Mouse (Mus musculus) liver, adult 2 months (tissue): ENCODE data around the gene Dgkz. TPM values are rescaled to one million over a fixed set of nuclear protein-coding genes. Genes with fewer than 3 reads are reported as not detected.
A peak's percentile ranks its signal among the peaks of the same experiment; 100 is the strongest.

ENCODE experiments used
- DNase-seq: peaks from one replicate; pipeline ENCODE4 v3.0.0-alpha.2; 2011; ENCODE audit warnings: low read depth, low spot score; ENCODE audit errors: extremely low read depth
- H3K27ac ChIP-seq: fragments of 200-500 bp; replicated peaks from 2 replicates; pipeline ENCODE4 v1.5.1; 2012; ENCODE audit warnings: low read depth, mild to moderate bottlenecking, control low read depth, inconsistent platforms, low read length; ENCODE audit not compliant: insufficient read depth
- H3K27me3 ChIP-seq: fragments of 200-500 bp; 2 replicates; pipeline ENCODE4 v1.6.1; 2012; ENCODE audit warnings: mild to moderate bottlenecking, moderate library complexity, low read length, inconsistent platforms; ENCODE audit not compliant: control insufficient read depth, insufficient read depth
- H3K36me3 ChIP-seq: fragments of 200-500 bp; 2 replicates; pipeline ENCODE4 v1.6.1; 2012; ENCODE audit warnings: low read length, inconsistent platforms; ENCODE audit not compliant: control insufficient read depth, insufficient read depth
- H3K4me1 ChIP-seq: fragments of 200-500 bp; 2 replicates; pipeline ENCODE4 v1.6.1; 2011; ENCODE audit warnings: low read length; ENCODE audit not compliant: control insufficient read depth, insufficient read depth
- H3K4me3 ChIP-seq: fragments of 200-500 bp; 2 replicates; pipeline ENCODE4 v1.5.1; 2011; ENCODE audit warnings: low read depth, mild to moderate bottlenecking, control low read depth, low read length, moderate library complexity; ENCODE audit not compliant: insufficient read depth
- H3K79me2 ChIP-seq: fragments of 200-500 bp; 2 replicates; pipeline ENCODE4 v1.6.1; 2012; ENCODE audit warnings: inconsistent platforms, mild to moderate bottlenecking, low read length, moderate library complexity; ENCODE audit not compliant: control insufficient read depth, insufficient read depth
- H3K9ac ChIP-seq: fragments of 200-500 bp; 2 replicates; pipeline ENCODE4 v1.6.1; 2012; ENCODE audit warnings: low read depth, mild to moderate bottlenecking, control low read depth, inconsistent platforms, low read length
- CTCF ChIP-seq: fragments of 200-500 bp; IDR thresholded peaks from 2 replicates; pipeline ENCODE4 v1.5.1; 2011; ENCODE audit warnings: low read depth, low read length, control low read depth
- POLR2A ChIP-seq: fragments of 200-500 bp; IDR thresholded peaks from 2 replicates; pipeline ENCODE4 v1.6.1; 2011; ENCODE audit warnings: low read length, control low read depth; ENCODE audit not compliant: insufficient read depth; ENCODE audit errors: extremely low read depth
- WGBS: fragments of 180-500 bp; shearing (Covaris S2); methylation state at CpG from one replicate; pipeline ENCODE4 v1.1.7; 2018; 5-methylcytosine and 5-hydroxymethylcytosine counted together
- polyA plus RNA-seq: library from polyadenylated mRNA; depleted of rRNA; stranded (reverse); fragments of >200 nt; gene quantifications from 2 replicates; pipeline ENCODE4 v1.2.3, GENCODE M21; 2012; rRNA removed
- total RNA-seq: library from RNA; depleted of rRNA; stranded (reverse); fragments of >200 nt; gene quantifications from 2 replicates; pipeline ENCODE4 v1.2.3, GENCODE M21; 2014; rRNA removed

The Dgkz gene
- total RNA-seq, result 13.2 and 23.6 TPM in 2 replicates
- polyA plus RNA-seq, result 43.2 and 59.5 TPM in 2 replicates

DNA sequence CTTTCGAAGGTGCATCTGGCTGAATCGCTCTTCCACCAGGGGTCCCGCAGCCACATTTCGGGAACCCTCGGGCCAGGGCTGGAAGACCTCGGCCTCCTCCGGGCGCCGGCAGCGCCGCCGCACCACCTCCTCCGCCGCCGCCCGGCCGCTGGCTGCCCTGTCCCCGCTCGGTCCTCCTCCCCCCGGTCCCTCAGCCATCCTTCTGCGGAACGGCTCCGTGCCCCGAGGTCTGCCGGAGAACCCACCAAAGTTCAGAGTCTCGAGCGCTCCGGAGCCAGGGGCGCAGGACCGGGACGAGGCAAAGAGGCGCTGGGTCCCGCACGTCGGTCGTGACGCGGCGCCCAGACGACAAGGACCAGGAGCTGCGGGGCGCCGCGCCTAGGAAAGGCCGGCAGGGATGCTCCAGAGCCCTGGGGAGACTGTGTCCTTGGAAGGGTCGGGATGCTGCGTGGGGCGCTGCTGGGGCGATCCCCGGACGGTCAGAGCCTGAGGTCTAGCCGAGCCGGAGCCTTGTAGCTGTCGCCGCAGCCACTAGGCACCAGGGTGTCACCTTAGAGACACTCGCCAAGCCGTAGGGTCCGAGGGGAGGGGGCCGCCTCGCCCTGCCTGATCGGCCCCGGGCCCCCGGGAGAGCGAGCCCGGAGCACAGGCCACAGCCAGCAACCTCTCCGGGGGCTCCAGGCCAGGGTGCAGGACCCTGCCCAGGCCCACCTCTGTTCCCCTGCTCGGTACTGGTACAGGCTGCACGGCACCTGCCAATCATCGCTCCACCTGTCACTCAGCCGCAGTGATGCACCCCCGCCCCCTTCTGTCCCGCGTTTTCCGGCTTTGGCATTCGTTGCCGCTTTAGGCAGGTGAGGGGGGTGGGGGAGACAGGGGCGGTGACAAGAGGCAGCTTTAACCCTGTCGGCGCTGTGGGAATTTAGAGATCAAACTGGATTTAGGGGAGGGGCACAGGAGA lies at the start of gene Dgkz:
TSS of gene Dgkz (minus strand) at position 284 of the 961 bp plus-strand sequence.
- H3K4me3 ChIP-seq, result peak within 1 kb of the TSS; percentile 23; the same call in 1 of the 2 replicates
- TF ChIP-seq CTCF, result no peak
- no peak for TF ChIP-seq POLR2A
- H3K27ac ChIP-seq, result no peak within 1 kb of the TSS
- 4% methylated on average over 78 of the region's 79 CpGs for WGBS
- H3K36me3 ChIP-seq, result no peaks in the 10 kb centered on the region
- no peaks in the 10 kb centered on the region for H3K79me2 ChIP-seq
- no peak within 1 kb of the TSS for H3K9ac ChIP-seq
- peaks cover 15% of the 10 kb centered on the region for H3K27me3 ChIP-seq
- peaks cover 3% of the 10 kb centered on the region for H3K4me1 ChIP-seq
- DNase-seq, result no peak

DNA sequence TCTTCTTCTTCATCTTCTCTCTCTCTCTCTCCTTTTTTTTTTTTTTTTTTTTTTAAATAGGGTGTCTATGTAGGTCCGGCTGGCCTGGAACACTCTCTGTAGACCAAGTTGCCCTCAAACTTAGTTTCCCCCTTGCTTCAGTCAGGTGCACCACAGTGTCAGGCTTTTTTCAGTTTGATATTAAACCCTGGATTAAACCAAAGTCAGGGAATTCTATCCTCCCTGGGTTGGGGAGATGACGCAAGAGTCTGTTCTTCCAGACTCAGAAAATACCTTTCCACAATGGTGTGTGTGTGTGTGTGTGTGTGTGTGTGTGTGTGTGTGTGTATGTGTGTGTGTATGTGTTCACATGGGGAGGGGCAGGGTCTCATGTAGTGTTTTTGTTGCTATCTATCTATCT lies 49.5 kb upstream of the Dgkz start:
- TF ChIP-seq CTCF, result no peak
- TF ChIP-seq POLR2A, result no peak
- Histone ChIP-seq H3K36me3 (no peaks in the 10 kb centered on the region), H3K4me3 (no peak overlapping the region), H3K27ac (no peak overlapping the region), H3K9ac (no peak overlapping the region), H3K27me3 (no peaks in the 10 kb centered on the region), H3K79me2 (no peaks in the 10 kb centered on the region), H3K4me1 (peaks cover 7% of the 10 kb centered on the region; the same call in 1 of the 2 replicates)
- whole genome bisulfite sequencing, result 96% methylated on average over 2 of the region's 2 CpGs
- no peak for DNase-seq

DNA sequence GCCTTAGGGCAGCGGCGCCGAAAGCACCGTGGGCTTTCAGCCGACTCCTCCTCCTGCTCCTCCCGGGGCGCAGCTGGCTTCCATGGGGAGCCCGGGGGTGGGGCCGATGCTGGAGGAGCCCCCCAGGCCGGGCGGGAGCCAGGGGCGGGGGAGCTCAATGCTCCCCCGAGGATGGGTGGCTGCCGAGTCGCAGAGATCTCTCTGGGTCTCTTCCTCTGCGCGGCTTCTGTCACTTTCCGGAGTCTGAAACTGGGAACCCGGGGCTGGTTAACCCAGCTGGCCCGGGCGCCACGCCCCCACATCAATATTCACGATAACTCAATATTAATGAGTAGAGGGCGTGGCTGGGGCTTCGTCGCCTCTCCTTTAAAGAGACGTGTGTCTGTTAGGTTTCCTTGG lies 48.6 kb upstream of the Dgkz start, which contains the start of gene Creb3l1:
TSS of gene Creb3l1 (minus strand) at position 229 of the 399 bp plus-strand sequence.
- Histone ChIP-seq H3K27ac (no peak within 1 kb of the TSS), H3K36me3 (no peaks in the 10 kb centered on the region), H3K79me2 (no peaks in the 10 kb centered on the region), H3K9ac (peak within 1 kb of the TSS; percentile 67), H3K27me3 (no peaks in the 10 kb centered on the region), H3K4me1 (peaks cover 7% of the 10 kb centered on the region; the same call in 1 of the 2 replicates), H3K4me3 (peak within 1 kb of the TSS; percentile 79)
- WGBS, result 2% methylated on average over 24 of the region's 27 CpGs
- peak; percentile 47 for DNase-seq
- TF ChIP-seq POLR2A (0 out of 2 replicates have a peak, but pooled peaks have one; percentile 24), CTCF (no peak)

DNA sequence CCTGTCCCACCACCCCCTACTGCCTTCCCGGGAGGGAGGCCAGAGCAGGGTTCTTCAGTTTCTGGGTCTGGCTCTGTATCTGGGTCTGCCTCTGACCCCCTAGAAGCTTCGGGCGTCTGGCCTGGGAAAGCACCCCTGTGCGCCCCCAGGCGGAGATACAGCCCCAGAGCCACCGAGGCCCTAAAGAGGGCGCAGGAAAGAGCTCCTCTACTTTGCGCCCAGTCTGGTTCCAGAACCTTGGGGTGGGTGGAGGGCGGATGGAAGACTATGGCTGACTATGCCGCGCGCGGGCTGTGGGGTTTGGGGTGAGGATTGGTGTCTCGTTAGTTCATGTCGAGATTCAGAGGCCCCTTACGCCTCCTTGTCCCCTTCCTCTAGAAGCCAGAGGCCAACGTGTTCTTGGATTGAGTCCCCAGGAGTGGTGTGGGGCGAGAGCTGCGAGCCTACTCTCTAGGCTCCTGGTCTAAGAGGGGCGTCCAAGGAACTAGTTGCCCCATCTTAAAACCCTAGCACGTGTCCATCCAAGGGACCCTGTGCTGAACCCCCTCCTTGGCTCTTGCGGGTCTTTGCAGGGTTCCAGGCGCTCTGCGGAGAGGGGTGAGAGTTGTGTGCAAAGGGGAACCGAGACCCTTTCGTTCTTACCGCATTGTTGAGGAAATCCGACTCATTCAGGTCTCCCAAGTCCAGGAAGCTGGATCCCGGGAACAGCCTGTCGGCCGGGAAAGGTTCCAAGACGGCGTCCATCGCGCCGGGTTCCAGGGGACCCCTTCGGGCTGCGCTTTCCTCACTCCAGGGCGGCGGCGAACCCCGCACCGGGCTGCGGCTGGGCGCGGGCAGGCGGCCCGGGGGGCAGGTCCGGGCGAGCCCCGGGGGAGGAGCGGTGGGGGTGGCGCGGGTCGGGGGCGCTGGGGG lies 48.0 kb upstream of the Dgkz start:
- H3K4me3 ChIP-seq, result peak overlapping the region; percentile 79
- H3K36me3 ChIP-seq, result no peaks in the 10 kb centered on the region
- peak overlapping the region; percentile 67; the same call in 1 of the 2 replicates for H3K9ac ChIP-seq
- DNase-seq, result no peak
- H3K27ac ChIP-seq, result no peak overlapping the region
- WGBS, result 12% methylated on average over 52 of the region's 56 CpGs
- no peak for TF ChIP-seq POLR2A
- peak; percentile 46 for TF ChIP-seq CTCF
- H3K79me2 ChIP-seq, result no peaks in the 10 kb centered on the region
- H3K27me3 ChIP-seq, result no peaks in the 10 kb centered on the region
- H3K4me1 ChIP-seq, result peaks cover 7% of the 10 kb centered on the region; the same call in 1 of the 2 replicates

DNA sequence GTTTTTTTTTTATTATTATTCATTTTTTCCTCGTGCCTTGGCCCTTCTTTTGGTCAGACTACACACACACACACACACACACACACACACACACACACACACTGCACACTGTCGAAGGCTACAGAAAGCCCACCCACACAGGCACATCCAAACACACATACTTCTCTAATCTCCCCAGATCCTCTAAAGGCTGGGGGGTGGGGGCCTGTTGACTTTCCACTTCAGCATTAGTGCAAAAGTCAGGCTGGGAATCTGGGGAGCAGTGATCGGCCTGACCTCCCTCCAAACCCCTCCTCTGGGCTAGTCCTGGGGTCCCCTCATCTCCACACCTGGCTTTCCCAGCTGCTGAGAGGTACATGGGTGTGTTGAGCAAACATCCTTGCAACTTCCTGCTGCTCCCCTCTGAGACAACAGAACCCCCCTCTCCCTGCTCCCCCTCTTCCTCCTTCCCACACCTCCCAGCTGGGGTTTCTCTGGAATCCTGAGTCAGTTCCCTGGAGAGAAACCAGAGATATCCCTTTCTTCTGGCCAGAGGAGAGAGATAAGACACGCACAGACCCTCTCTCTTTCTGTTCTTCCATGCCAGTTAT lies 45.1 kb upstream of the Dgkz start:
- TF ChIP-seq POLR2A, result no peak
- TF ChIP-seq CTCF, result no peak
- 51% methylated on average over 4 of the region's 4 CpGs for WGBS
- Histone ChIP-seq H3K4me1 (peaks cover 3% of the 10 kb centered on the region; the same call in 1 of the 2 replicates), H3K4me3 (no peak overlapping the region), H3K9ac (no peak overlapping the region), H3K27me3 (no peaks in the 10 kb centered on the region), H3K27ac (no peak overlapping the region), H3K36me3 (no peaks in the 10 kb centered on the region), H3K79me2 (no peaks in the 10 kb centered on the region)
- no peak for DNase-seq
